Mouse (Mus musculus): ENCODE data around the gene Cacna2d4. TPM values are rescaled to one million over a fixed set of nuclear protein-coding genes. Genes with fewer than 3 reads are reported as not detected.

Cacna2d4 gene
- polyA plus RNA-seq, 1 experiment from 2014 or later: 0.02 TPM

Other genes with a start within 250 kb of the Cacna2d4 start
- 2.7 and 3.2 TPM in 2 replicates for gene Dcp1b, start 61.3 kb upstream of the Cacna2d4 start, polyA plus RNA-seq (2015; fragmentation: Nextera tagmentation; extraction: Ambion mirVana)
- gene Cacna1c, start 40.1 kb upstream of the Cacna2d4 start, polyA plus RNA-seq (2015; fragmentation: Nextera tagmentation; extraction: Ambion mirVana): 0.20 and 0.30 TPM in 2 replicates
- not detected in 2 replicates for gene Lrtm2, start 94.2 kb downstream of the Cacna2d4 start, polyA plus RNA-seq (2015; fragmentation: Nextera tagmentation; extraction: Ambion mirVana)
- 29.4 and 35.2 TPM in 2 replicates for gene Adipor2, start 181.2 kb downstream of the Cacna2d4 start, polyA plus RNA-seq (2015; fragmentation: Nextera tagmentation; extraction: Ambion mirVana)
- gene Fbxl14, start 243.1 kb downstream of the Cacna2d4 start, polyA plus RNA-seq (2015; fragmentation: Nextera tagmentation; extraction: Ambion mirVana): 2.1 TPM in 2 replicates